Mouse (Mus musculus) MEL (cell line): ENCODE results near the gene Prok1.

ENCODE experiments used
- GATA1 ChIP-seq: IDR thresholded peaks from 2 replicates; pipeline ENCODE4 v1.6.1; 2011; ENCODE audit warnings: low read depth, low read length, improper control_type of control experiment
- MAFK ChIP-seq: IDR thresholded peaks from 2 replicates; pipeline ENCODE4 v1.6.1; 2011; ENCODE audit warnings: low read depth, mild to moderate bottlenecking, low read length, improper control_type of control experiment, borderline replicate concordance

DNA sequence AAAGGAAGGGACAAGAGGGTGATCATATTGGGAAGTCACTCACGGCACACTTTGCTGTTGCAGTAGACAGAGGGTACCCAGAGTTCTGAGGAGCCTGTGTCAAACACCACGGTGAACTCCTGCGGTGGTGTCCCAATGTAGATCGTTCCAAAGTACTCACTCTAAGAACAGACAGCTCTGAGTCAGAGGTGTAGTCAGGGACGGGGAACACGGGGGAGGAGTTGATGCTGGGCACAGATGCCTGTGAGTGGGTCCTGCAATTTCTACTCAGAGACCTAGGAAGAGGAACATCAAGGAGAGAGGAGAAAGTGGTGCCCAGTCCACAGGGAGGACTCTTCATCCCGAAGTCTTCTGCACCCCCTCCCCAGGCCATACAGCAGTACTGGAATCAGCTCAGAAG is 20.9 kb downstream of the Prok1 start:
- no peak for TF ChIP-seq GATA1
- TF ChIP-seq MAFK: no peak
